In genomic region chr12:4598666-4599428, GRCm38 (mm10) we compare ENCODE assay signal across 38 mouse cellular contexts. TPM values are rescaled to one million over a fixed set of nuclear protein-coding genes. Genes with fewer than 3 reads are reported as not detected.
A peak's percentile ranks its signal among the peaks of the same experiment; 100 is the strongest.
DNase-seq lines count a peak whose midpoint lies in the region; ATAC-seq and TF ChIP-seq lines count a peak whose summit lies in the region.
"Had no signal": no experiment of that assay in that cellular context is flagged by ENCODE, and none has a peak within 500 bp of the region (broad histone marks: within the 10 kb centered on the region; RNA-seq: fewer than 3 reads in every experiment).

No protein-coding gene starts in this region.

- no peak overlapping the region for H3K27ac ChIP-seq in liver, embryonic 16.5 days (ENCODE audit: low read length)
- no peak overlapping the region for H3K27ac ChIP-seq in liver, embryonic 11.5 days (ENCODE audit: low read depth, low read length)
- H3K27ac ChIP-seq in CH12.LX (ENCODE audit: insufficient read depth, low read depth), result no peak overlapping the region
- H3K27ac ChIP-seq in intestine, embryonic 14.5 days (ENCODE audit: low read depth), result no peak overlapping the region
- peak overlapping the region; percentile 20; the same call in 1 of the 2 replicates for H3K27ac ChIP-seq in small intestine, adult 2 months (ENCODE audit: insufficient read depth, low read depth, low read length)
- H3K27ac ChIP-seq: embryonic facial prominence, embryonic 12.5 days; heart, adult 2 months; hindbrain, embryonic 10.5 days; hindbrain, embryonic 15.5 days; limb, embryonic 10.5 days; limb, embryonic 15.5 days had no signal

- no peaks in the 10 kb centered on the region for H3K36me3 ChIP-seq in liver, embryonic 16.5 days (ENCODE audit: control insufficient read depth, insufficient read depth)
- H3K36me3 ChIP-seq in liver, embryonic 11.5 days (ENCODE audit: control insufficient read depth, insufficient read depth, low read length), result no peaks in the 10 kb centered on the region
- H3K36me3 ChIP-seq in CH12.LX (replicated peaks in 1 of 2; ENCODE audit: control insufficient read depth in 1 of 2, insufficient read depth in 1 of 2, low read length in 1 of 2), result peaks cover 0 to 13% of the 10 kb centered on the region in 2 experiments
- no peaks in the 10 kb centered on the region for H3K36me3 ChIP-seq in intestine, embryonic 14.5 days (ENCODE audit: control insufficient read depth, insufficient read depth, low read length)
- H3K36me3 ChIP-seq in small intestine, adult 2 months (ENCODE audit: control insufficient read depth, insufficient read depth, low read length), result peaks cover 2% of the 10 kb centered on the region; the same call in 1 of the 2 replicates
- H3K36me3 ChIP-seq: embryonic facial prominence, embryonic 12.5 days; hindbrain, embryonic 10.5 days; hindbrain, embryonic 15.5 days; limb, embryonic 10.5 days; limb, embryonic 15.5 days had no signal

- peaks cover 43% of the 10 kb centered on the region for H3K79me2 ChIP-seq in CH12.LX (replicated peaks; ENCODE audit: control insufficient read depth, extremely low read depth, insufficient read depth, poor library complexity, severe bottlenecking)

- H3K4me2 ChIP-seq in liver, embryonic 16.5 days (ENCODE audit: low read depth, low read length), result no peak overlapping the region
- H3K4me2 ChIP-seq in liver, embryonic 11.5 days, result no peak overlapping the region
- H3K4me2 ChIP-seq in CH12.LX (ENCODE audit: insufficient read depth, low read depth, poor library complexity, severe bottlenecking), result peak overlapping the region; percentile 44; the same call in 1 of the 2 replicates
- no peak overlapping the region; the same call in 1 of the 2 replicates for H3K4me2 ChIP-seq in intestine, embryonic 14.5 days (ENCODE audit: low read length)
- H3K4me2 ChIP-seq: embryonic facial prominence, embryonic 12.5 days; hindbrain, embryonic 15.5 days; limb, embryonic 15.5 days; midbrain, embryonic 11.5 days had no signal

- no peak for TF ChIP-seq CTCF in CH12.LX (conservative IDR thresholded peaks at IDR 0.05 in 1 of 2, IDR thresholded peaks at IDR 0.05 in 1 of 2; ENCODE audit: low read depth in 2 of 2, low read length in 2 of 2)
- no peak for TF ChIP-seq CTCF in small intestine, adult 2 months (IDR thresholded peaks at IDR 0.05; ENCODE audit: extremely low read depth, insufficient read length, insufficient replicate concordance, low read depth, low read length)

- 0 out of 2 replicates have a peak, but pooled peaks have one; percentile 27 for ATAC-seq in liver, embryonic 16.5 days (ENCODE audit: low read depth)
- no peak for ATAC-seq in liver, embryonic 11.5 days (replicated peaks; ENCODE audit: low FRiP score)
- ATAC-seq in intestine, embryonic 14.5 days (replicated peaks; ENCODE audit: low FRiP score, low TSS enrichment, low read depth), result peak; percentile 79
- ATAC-seq: CD4-positive, CD25-positive, alpha-beta regulatory T cell, adult 4 months; forebrain, embryonic 14.5 days; midbrain, embryonic 16.5 days had no signal

- TF ChIP-seq POLR2A in CH12.LX (IDR thresholded peaks at IDR 0.05; ENCODE audit: low read depth, low read length), result no peak
- TF ChIP-seq POLR2A in small intestine, adult 2 months (IDR thresholded peaks at IDR 0.05; ENCODE audit: low read depth, low read length), result no peak

- H3K27me3 ChIP-seq in liver, embryonic 16.5 days (ENCODE audit: control insufficient read depth, insufficient read depth, low read depth, low read length), result no peaks in the 10 kb centered on the region
- no peaks in the 10 kb centered on the region for H3K27me3 ChIP-seq in liver, embryonic 11.5 days (replicated peaks; ENCODE audit: control insufficient read depth, insufficient read depth, low read length)
- H3K27me3 ChIP-seq in CH12.LX (replicated peaks), result no peaks in the 10 kb centered on the region
- H3K27me3 ChIP-seq in intestine, embryonic 14.5 days (replicated peaks; ENCODE audit: control insufficient read depth, insufficient read depth, low read length), result no peaks in the 10 kb centered on the region
- H3K27me3 ChIP-seq in small intestine, adult 2 months (ENCODE audit: control insufficient read depth, insufficient read depth, low read length), result no peaks in the 10 kb centered on the region
- H3K27me3 ChIP-seq: embryonic facial prominence, embryonic 12.5 days; hindbrain, embryonic 15.5 days; limb, embryonic 15.5 days had no signal

- TF ChIP-seq RAD21 in CH12.LX (IDR thresholded peaks at IDR 0.05; ENCODE audit: low read depth, low read length), result no peak

- dilution Hi-C loops in CH12.LX (cut with MboI; ENCODE audit: extremely low pct_ligation_motif_present, extremely low pct_unique_long_range_greater_than_20kb, low sequenced_read_pairs), result no loop called here

- DNase-seq in liver, embryonic 11.5 days (ENCODE audit: low spot score), result no peak
- DNase-seq in CH12.LX (ENCODE audit: extremely low read depth), result no peak
- no peak for DNase-seq in intestine, embryonic 14.5 days (ENCODE audit: low spot score)
- no peak for DNase-seq in adrenal gland, postnatal 25 days
- no peak for DNase-seq in urinary bladder, postnatal 10 days (ENCODE audit: low spot score)
- DNase-seq: adrenal gland, adult 2 months; cerebellum, adult 8-10 months; cerebellum, postnatal 25 days; gastrocnemius, postnatal 36 days; heart, adult 2 months; heart, postnatal 14 days; kidney, adult 9 months; kidney, postnatal 10 days; layer of hippocampus, postnatal 36 days; lung, adult 2 months; lung, postnatal 14 days; right cerebral cortex, adult 18-20 months; thymus, postnatal 25 days had no signal

- in situ Hi-C loops in CH12.LX (cut with MboI; ENCODE audit: low pct_ligation_motif_present, low pct_unique_long_range_greater_than_20kb, low sequenced_read_pairs), result no loop called here

- no peak overlapping the region for H3K4me3 ChIP-seq in liver, embryonic 16.5 days (ENCODE audit: low read depth, low read length)
- no peak overlapping the region for H3K4me3 ChIP-seq in liver, embryonic 11.5 days (ENCODE audit: low read depth, low read length)
- H3K4me3 ChIP-seq in CH12.LX (replicated peaks in 1 of 3; ENCODE audit: low read depth in 2 of 3, low read length in 2 of 3, poor library complexity in 1 of 3), result peak overlapping the region in 1 of 3 experiments; percentile 44
- H3K4me3 ChIP-seq in intestine, embryonic 14.5 days (ENCODE audit: low read depth, low read length), result no peak overlapping the region
- H3K4me3 ChIP-seq in small intestine, adult 2 months (ENCODE audit: low read depth, low read length), result no peak overlapping the region
- H3K4me3 ChIP-seq: embryonic facial prominence, embryonic 12.5 days; heart, adult 2 months; hindbrain, embryonic 10.5 days; hindbrain, embryonic 15.5 days; limb, embryonic 10.5 days; limb, embryonic 15.5 days had no signal

- no peak overlapping the region for H3K9ac ChIP-seq in liver, embryonic 16.5 days (ENCODE audit: low read depth, low read length)
- H3K9ac ChIP-seq in liver, embryonic 11.5 days (ENCODE audit: low read depth, low read length), result no peak overlapping the region
- no peak overlapping the region for H3K9ac ChIP-seq in CH12.LX (ENCODE audit: insufficient read depth, low read depth)
- H3K9ac ChIP-seq in intestine, embryonic 14.5 days (ENCODE audit: low read length), result no peak overlapping the region
- H3K9ac ChIP-seq: embryonic facial prominence, embryonic 12.5 days; hindbrain, embryonic 15.5 days; limb, embryonic 15.5 days had no signal

- H3K9me3 ChIP-seq in liver, embryonic 16.5 days (replicated peaks; ENCODE audit: control insufficient read depth, low read length), result no peaks in the 10 kb centered on the region
- H3K9me3 ChIP-seq in liver, embryonic 11.5 days (ENCODE audit: control insufficient read depth, low read length), result no peaks in the 10 kb centered on the region
- H3K9me3 ChIP-seq in CH12.LX (replicated peaks; ENCODE audit: low read length), result no peaks in the 10 kb centered on the region
- no peaks in the 10 kb centered on the region for H3K9me3 ChIP-seq in intestine, embryonic 14.5 days (ENCODE audit: control insufficient read depth, low read length)
- H3K9me3 ChIP-seq: embryonic facial prominence, embryonic 12.5 days; hindbrain, embryonic 10.5 days; hindbrain, embryonic 15.5 days; limb, embryonic 10.5 days; limb, embryonic 15.5 days had no signal

- WGBS in liver, embryonic 16.5 days (ENCODE audit: insufficient replicate concordance), result 59% methylated on average over 8 of the region's 8 CpGs
- 62% methylated on average over 8 of the region's 8 CpGs for WGBS in liver, embryonic 11.5 days
- 59% methylated on average over 8 of the region's 8 CpGs for WGBS in intestine, embryonic 14.5 days
- 36% methylated on average over 8 of the region's 8 CpGs for WGBS in small intestine, adult 2 months

- TF ChIP-seq EP300 in CH12.LX (IDR thresholded peaks at IDR 0.05; ENCODE audit: low read length), result no peak

- H3K4me1 ChIP-seq in liver, embryonic 16.5 days (ENCODE audit: control insufficient read depth, low read depth, low read length), result peaks cover 7% of the 10 kb centered on the region
- H3K4me1 ChIP-seq in liver, embryonic 11.5 days (replicated peaks; ENCODE audit: control insufficient read depth, insufficient read depth, low read length), result peaks cover 12% of the 10 kb centered on the region
- peaks cover 11 to 64% of the 10 kb centered on the region in 2 experiments for H3K4me1 ChIP-seq in CH12.LX (ENCODE audit: control insufficient read depth in 1 of 2, insufficient read depth in 2 of 2)
- H3K4me1 ChIP-seq in intestine, embryonic 14.5 days (replicated peaks; ENCODE audit: control insufficient read depth, insufficient read depth, low read length), result peaks cover 4% of the 10 kb centered on the region; the same call in 1 of the 2 replicates
- H3K4me1 ChIP-seq in small intestine, adult 2 months (ENCODE audit: control insufficient read depth, insufficient read depth, insufficient read length, low read length), result peaks cover 6% of the 10 kb centered on the region; the same call in 1 of the 2 replicates

RNA-seq across cellular contexts. Expression of gene Gm3625, which starts 6.1 kb away (rescaled TPM):
- not detected in 2 replicates for polyA plus RNA-seq in liver, embryonic 16.5 days (2015; fragmentation: Nextera tagmentation; extraction: Ambion mirVana)
- not detected in 2 replicates for polyA plus RNA-seq in liver, embryonic 11.5 days (2014; fragmentation: Nextera tagmentation; extraction: Ambion mirVana)
- total RNA-seq in CH12.LX (2012; rRNA removed), result not detected in 2 replicates
- total RNA-seq in CH12.LX (2014; rRNA removed), result not detected in 2 replicates
- polyA plus RNA-seq in CH12.LX (2012; ENCODE audit: insufficient read length, low read depth), result not detected in 2 replicates
- not detected in 2 replicates for polyA plus RNA-seq in intestine, embryonic 14.5 days (2014; fragmentation: Nextera tagmentation; extraction: Ambion mirVana)
- not detected in 2 replicates for polyA plus RNA-seq in small intestine, adult 2 months (2012; rRNA removed)
- not detected in 2 replicates for total RNA-seq in adrenal gland, postnatal 25 days (2021)
- total RNA-seq: adrenal gland, adult 2 months; adrenal gland, postnatal 4 days; gastrocnemius, adult 18-20 months; gastrocnemius, postnatal 36 days; heart, adult 2 months; heart, postnatal 14 days; layer of hippocampus, postnatal 36 days; neutrophil, adult 5-6 weeks had no signal
- polyA plus RNA-seq: adrenal gland, adult 2 months; CD4-positive, CD25-positive, alpha-beta regulatory T cell, adult 4 months; embryonic facial prominence, embryonic 12.5 days; forebrain, embryonic 14.5 days; frontal cortex, adult 2 months; heart, adult 2 months; heart, embryonic 14.5 days; hindbrain, embryonic 10.5 days; hindbrain, embryonic 15.5 days; inflammation-experienced regulatory T-cells, adult 6 months; large intestine, adult 2 months; limb, embryonic 10.5 days; limb, embryonic 15.5 days; lung, adult 2 months; midbrain, embryonic 11.5 days; midbrain, embryonic 16.5 days; neural tube, embryonic 11.5 days; stomach, embryonic 14.5 days had no signal

RNA-seq across cellular contexts. Expression of gene Itsn2, which starts 6.4 kb away (rescaled TPM):
- 18.8 and 19.2 TPM in 2 replicates for polyA plus RNA-seq in liver, embryonic 16.5 days (2015; fragmentation: Nextera tagmentation; extraction: Ambion mirVana)
- polyA plus RNA-seq in liver, embryonic 11.5 days (2014; fragmentation: Nextera tagmentation; extraction: Ambion mirVana), result 43.0 and 43.7 TPM in 2 replicates
- 27.9 and 32.3 TPM in 2 replicates for total RNA-seq in CH12.LX (2012; rRNA removed)
- 48.1 and 54.1 TPM in 2 replicates for total RNA-seq in CH12.LX (2014; rRNA removed)
- polyA plus RNA-seq in CH12.LX (2012; ENCODE audit: insufficient read length, low read depth), result 44.4 and 45.6 TPM in 2 replicates
- 42.2 and 45.2 TPM in 2 replicates for polyA plus RNA-seq in intestine, embryonic 14.5 days (2014; fragmentation: Nextera tagmentation; extraction: Ambion mirVana)
- polyA plus RNA-seq in small intestine, adult 2 months (2012; rRNA removed), result 7.2 and 10.2 TPM in 2 replicates
- 57.2 and 63.3 TPM in 2 replicates for total RNA-seq in adrenal gland, postnatal 25 days (2021)
